Mouse (Mus musculus): Measurements from ENCODE around the gene Gm49630. TPM values are rescaled to one million over a fixed set of nuclear protein-coding genes. Genes with fewer than 3 reads are reported as not detected.
"Not testable (repeated sequence)": the region's sequence is repeated elsewhere in the genome, so short reads cannot be mapped to it uniquely, and the experiment has no call there.

Gene Gm49630
- polyA plus RNA-seq (2012; fragmentation: generic; extraction: Trizol), result not detected

GRCm38 (mm10) chr17:7371879-7372278 is at the start of gene Gm49630:
Gene Gm49630 (minus strand): TSS chr17:7371979.
- H3K27me3 ChIP-seq (ENCODE audit: control insufficient read depth, insufficient read depth, insufficient read length); H3K79me2 ChIP-seq (ENCODE audit: control insufficient read depth, insufficient read depth); H3K4me3 ChIP-seq; H3K4me2 ChIP-seq (ENCODE audit: low read depth); H3K36me3 ChIP-seq (ENCODE audit: control insufficient read depth, insufficient read depth); H3ac ChIP-seq (ENCODE audit: control insufficient read depth, insufficient read length): not testable (repeated sequence)

DNA sequence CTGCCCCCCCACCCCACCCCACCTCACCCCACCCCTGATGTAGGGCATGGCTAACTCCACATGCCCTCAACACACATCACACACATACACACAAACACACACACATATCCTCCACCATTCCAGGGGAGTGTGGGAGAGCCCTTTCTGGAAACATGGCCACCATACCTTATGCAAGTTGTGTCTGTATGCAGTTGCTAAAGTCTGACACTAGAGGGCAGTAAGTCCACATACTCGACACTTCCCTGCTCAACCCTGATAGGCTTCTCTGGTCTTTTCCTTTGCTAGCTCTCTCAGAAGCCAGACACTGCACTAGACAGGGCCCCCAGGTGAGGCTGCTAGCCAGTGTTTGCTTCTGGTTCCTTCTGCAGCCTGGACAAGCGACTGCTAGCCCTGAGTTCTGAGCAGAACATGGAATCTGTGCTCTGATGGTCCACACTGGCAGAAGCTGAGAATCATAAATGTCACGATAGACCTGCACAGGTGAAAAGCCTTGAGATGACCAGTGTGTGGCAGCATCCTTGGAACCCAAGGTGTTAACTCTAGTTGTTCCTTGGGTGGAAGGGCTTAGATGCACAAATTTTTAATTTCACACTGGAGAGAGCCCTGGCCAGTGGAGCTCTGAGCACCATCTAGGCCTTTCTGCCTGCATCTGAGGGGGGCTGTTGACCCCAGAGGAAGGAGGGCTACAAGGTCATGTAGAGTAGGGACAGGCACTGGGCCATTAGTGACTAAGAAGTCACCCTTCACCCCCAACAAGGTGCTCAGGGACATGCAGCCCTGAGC is 48.6 kb upstream of the Gm49630 start:
- H3K4me2 ChIP-seq (ENCODE audit: low read depth); H3K4me3 ChIP-seq; H3K79me2 ChIP-seq (ENCODE audit: control insufficient read depth, insufficient read depth); H3ac ChIP-seq (ENCODE audit: control insufficient read depth, insufficient read length); H3K27me3 ChIP-seq (ENCODE audit: control insufficient read depth, insufficient read depth, insufficient read length); H3K36me3 ChIP-seq (ENCODE audit: control insufficient read depth, insufficient read depth): not testable (repeated sequence)

DNA sequence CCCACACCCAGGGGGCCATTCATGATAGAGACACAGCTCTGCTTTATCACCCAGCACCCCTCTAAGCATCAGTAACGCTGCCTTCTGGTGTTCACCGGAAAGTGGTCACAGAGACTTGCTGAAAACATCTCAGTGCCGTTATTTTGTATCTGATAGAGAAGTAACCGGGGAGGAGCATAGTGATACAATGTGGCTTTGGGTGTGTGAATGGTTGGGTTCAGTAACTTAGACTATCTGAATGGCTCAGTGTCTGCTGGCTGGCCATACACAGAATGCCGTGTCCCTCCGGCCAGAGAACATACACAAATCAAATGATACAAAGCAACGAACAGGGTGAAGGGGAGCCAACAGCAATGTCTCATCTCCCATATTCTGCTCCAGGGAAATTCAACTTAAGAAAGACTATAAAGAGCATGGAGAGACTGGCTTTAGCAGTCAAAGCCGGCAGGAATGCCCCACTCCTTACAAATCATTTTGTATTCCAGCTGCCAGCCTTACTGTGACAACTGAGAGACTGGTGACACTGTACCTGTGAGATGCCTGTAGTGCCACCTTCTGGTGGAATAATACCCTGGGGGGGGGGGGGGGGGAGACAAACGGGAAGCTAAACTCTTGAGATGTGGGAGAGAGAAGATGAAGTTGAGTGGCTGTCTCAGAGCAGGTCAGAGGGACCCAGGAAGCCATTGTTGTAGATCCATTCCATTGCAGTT is 43.0 kb upstream of the Gm49630 start:
- not testable (repeated sequence) for H3K4me2 ChIP-seq (ENCODE audit: low read depth); H3ac ChIP-seq (ENCODE audit: control insufficient read depth, insufficient read length); H3K27me3 ChIP-seq (ENCODE audit: control insufficient read depth, insufficient read depth, insufficient read length); H3K79me2 ChIP-seq (ENCODE audit: control insufficient read depth, insufficient read depth); H3K4me3 ChIP-seq; H3K36me3 ChIP-seq (ENCODE audit: control insufficient read depth, insufficient read depth)

- H3K4me3 ChIP-seq; H3K79me2 ChIP-seq (ENCODE audit: control insufficient read depth, insufficient read depth); H3K27me3 ChIP-seq (ENCODE audit: control insufficient read depth, insufficient read depth, insufficient read length); H3K36me3 ChIP-seq (ENCODE audit: control insufficient read depth, insufficient read depth); H3ac ChIP-seq (ENCODE audit: control insufficient read depth, insufficient read length); H3K4me2 ChIP-seq (ENCODE audit: low read depth): not testable (repeated sequence)
Observed at GRCm38 (mm10) chr17:7413336-7413735, 41.6 kb upstream of the Gm49630 start.

GRCm38 (mm10) chr17:7399770-7400169 is 28.0 kb upstream of the Gm49630 start:
- not testable (repeated sequence) for H3K27me3 ChIP-seq (ENCODE audit: control insufficient read depth, insufficient read depth, insufficient read length); H3K36me3 ChIP-seq (ENCODE audit: control insufficient read depth, insufficient read depth); H3K4me3 ChIP-seq

DNA sequence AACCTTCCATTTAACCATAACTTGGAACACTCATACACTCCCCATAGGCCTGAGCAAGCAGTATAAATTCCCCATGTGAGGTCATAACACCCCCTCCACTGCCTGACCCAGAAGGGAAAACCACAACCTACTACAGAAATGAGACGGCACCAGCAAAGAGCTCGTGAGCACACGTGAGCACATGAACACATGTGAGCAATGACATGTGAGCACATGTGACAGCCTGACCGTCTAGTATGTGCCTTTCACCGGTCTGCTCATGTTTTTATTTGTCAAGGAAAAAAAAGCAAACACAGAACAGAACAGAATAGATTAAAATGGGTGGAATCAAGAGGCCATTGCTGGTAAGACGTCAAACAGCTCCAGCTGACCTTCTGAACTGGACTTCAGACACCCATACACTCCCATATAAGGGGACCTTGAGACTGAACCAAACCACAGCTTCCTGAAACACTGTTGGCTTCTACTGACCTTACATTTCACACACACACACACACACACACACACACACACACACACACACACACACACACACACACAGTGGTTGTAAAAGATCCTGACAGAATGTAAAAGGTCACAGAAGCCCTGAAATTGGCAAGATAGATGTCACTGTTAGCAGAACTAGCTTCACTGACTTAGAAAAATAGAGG is 26.5 kb upstream of the Gm49630 start:
- not testable (repeated sequence) for H3K27me3 ChIP-seq (ENCODE audit: control insufficient read depth, insufficient read depth, insufficient read length); H3K4me2 ChIP-seq (ENCODE audit: low read depth); H3K79me2 ChIP-seq (ENCODE audit: control insufficient read depth, insufficient read depth); H3K4me3 ChIP-seq; H3ac ChIP-seq (ENCODE audit: control insufficient read depth, insufficient read length); H3K36me3 ChIP-seq (ENCODE audit: control insufficient read depth, insufficient read depth)

More at GRCm38 (mm10) chr17:7399770-7400169, 28.0 kb upstream of the Gm49630 start:
- not testable (repeated sequence) for H3K4me2 ChIP-seq (ENCODE audit: low read depth); H3K79me2 ChIP-seq (ENCODE audit: control insufficient read depth, insufficient read depth); H3ac ChIP-seq (ENCODE audit: control insufficient read depth, insufficient read length)

- not testable (repeated sequence) for H3ac ChIP-seq (ENCODE audit: control insufficient read depth, insufficient read length); H3K79me2 ChIP-seq (ENCODE audit: control insufficient read depth, insufficient read depth); H3K4me2 ChIP-seq (ENCODE audit: low read depth); H3K27me3 ChIP-seq (ENCODE audit: control insufficient read depth, insufficient read depth, insufficient read length); H3K36me3 ChIP-seq (ENCODE audit: control insufficient read depth, insufficient read depth); H3K4me3 ChIP-seq
Observed at GRCm38 (mm10) chr17:7397079-7397478, 25.3 kb upstream of the Gm49630 start.

DNA sequence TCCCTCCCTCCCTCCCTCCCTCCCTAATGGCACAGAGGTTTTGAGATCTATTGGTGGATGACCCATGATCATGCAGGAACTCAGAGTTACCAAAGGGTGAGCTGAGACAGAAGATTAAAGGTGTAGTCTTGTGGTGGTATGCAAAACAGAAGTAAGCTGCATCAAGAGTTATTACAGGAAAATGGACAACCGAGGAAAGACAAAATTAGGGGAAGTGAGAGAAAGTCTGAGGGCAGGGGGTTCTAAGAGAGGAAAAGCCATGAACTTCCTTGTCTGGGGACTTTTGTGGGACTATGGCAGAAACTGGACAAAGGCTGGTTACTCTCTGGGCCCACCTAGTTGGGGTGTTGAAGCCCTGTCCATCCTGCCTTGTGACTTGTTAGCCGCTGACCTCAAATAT is 24.5 kb upstream of the Gm49630 start:
- H3K4me3 ChIP-seq; H3ac ChIP-seq (ENCODE audit: control insufficient read depth, insufficient read length); H3K27me3 ChIP-seq (ENCODE audit: control insufficient read depth, insufficient read depth, insufficient read length); H3K79me2 ChIP-seq (ENCODE audit: control insufficient read depth, insufficient read depth); H3K36me3 ChIP-seq (ENCODE audit: control insufficient read depth, insufficient read depth); H3K4me2 ChIP-seq (ENCODE audit: low read depth): not testable (repeated sequence)

GRCm38 (mm10) chr17:7395671-7396070 is 23.9 kb upstream of the Gm49630 start:
- not testable (repeated sequence) for H3ac ChIP-seq (ENCODE audit: control insufficient read depth, insufficient read length); H3K4me2 ChIP-seq (ENCODE audit: low read depth); H3K79me2 ChIP-seq (ENCODE audit: control insufficient read depth, insufficient read depth); H3K36me3 ChIP-seq (ENCODE audit: control insufficient read depth, insufficient read depth); H3K27me3 ChIP-seq (ENCODE audit: control insufficient read depth, insufficient read depth, insufficient read length); H3K4me3 ChIP-seq

DNA sequence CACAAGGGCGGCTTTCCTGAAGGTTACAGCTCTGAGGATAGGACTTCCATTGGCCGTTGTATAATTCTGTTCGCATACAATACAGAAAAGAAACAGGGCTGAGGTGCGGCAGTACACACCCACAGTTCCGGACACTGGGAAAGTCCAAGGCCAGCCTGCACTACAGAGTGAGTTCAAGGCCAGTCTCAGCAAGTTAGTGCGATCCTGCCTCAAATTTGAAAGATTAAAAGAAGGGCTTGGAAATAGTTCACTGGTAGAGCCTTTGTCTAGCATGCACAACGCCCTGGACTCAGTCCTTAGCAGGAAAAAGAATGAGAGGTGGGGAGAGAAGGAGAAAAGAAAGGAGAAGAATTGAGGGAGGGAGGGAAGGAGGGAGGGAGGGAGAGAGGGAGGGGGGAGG is 23.3 kb upstream of the Gm49630 start:
- not testable (repeated sequence) for H3K36me3 ChIP-seq (ENCODE audit: control insufficient read depth, insufficient read depth); H3ac ChIP-seq (ENCODE audit: control insufficient read depth, insufficient read length); H3K4me2 ChIP-seq (ENCODE audit: low read depth); H3K27me3 ChIP-seq (ENCODE audit: control insufficient read depth, insufficient read depth, insufficient read length); H3K4me3 ChIP-seq; H3K79me2 ChIP-seq (ENCODE audit: control insufficient read depth, insufficient read depth)

DNA sequence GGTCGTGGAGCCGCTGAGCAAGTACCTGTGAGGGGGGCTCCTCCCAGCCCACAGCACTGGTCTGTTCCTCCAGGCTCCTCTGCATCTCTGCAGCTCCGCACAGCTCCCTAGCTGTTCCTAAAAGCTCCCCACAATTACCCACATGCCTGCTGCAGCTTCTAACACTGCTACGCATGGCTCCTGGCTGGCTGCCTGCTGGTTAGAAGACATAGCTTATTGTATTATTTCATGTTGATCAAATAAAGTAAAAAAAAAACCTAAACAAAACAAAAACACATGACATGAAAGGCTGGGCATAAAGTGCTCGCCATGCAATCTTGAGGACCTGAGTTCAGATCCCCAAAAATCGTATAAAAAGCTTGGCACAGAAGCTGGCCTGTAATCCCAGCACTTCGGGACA is 18.1 kb upstream of the Gm49630 start:
- H3K36me3 ChIP-seq (ENCODE audit: control insufficient read depth, insufficient read depth); H3K27me3 ChIP-seq (ENCODE audit: control insufficient read depth, insufficient read depth, insufficient read length); H3K4me3 ChIP-seq; H3K79me2 ChIP-seq (ENCODE audit: control insufficient read depth, insufficient read depth); H3K4me2 ChIP-seq (ENCODE audit: low read depth); H3ac ChIP-seq (ENCODE audit: control insufficient read depth, insufficient read length): not testable (repeated sequence)

DNA sequence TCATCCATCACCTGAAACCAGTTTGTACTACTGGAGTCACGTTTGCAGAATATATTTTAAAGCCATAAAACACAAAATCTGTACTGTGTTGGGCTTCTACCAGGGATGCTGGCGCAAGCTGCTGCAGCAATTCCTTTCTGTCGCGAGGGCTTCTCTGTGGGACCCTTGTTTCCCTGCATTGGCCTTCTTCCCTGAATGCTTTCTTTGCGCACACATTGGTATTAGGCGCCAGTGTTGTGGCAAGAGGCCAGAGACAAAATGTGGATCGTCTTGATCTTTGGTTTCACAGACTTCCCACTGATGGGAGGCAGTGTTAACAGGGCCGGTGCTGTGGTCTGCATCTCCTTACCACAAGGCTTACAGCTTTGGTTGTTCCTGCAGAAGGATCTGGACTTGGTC is 17.2 kb upstream of the Gm49630 start:
- H3K36me3 ChIP-seq (ENCODE audit: control insufficient read depth, insufficient read depth); H3K79me2 ChIP-seq (ENCODE audit: control insufficient read depth, insufficient read depth); H3K27me3 ChIP-seq (ENCODE audit: control insufficient read depth, insufficient read depth, insufficient read length); H3ac ChIP-seq (ENCODE audit: control insufficient read depth, insufficient read length); H3K4me2 ChIP-seq (ENCODE audit: low read depth); H3K4me3 ChIP-seq: not testable (repeated sequence)
